Mouse (Mus musculus): Measurements from ENCODE around the gene Mms19. TPM values are rescaled to one million over a fixed set of nuclear protein-coding genes. Genes with fewer than 3 reads are reported as not detected.
A peak's percentile ranks its signal among the peaks of the same experiment; 100 is the strongest.

The Mms19 gene
- total RNA-seq, 1 experiment = 59.6 TPM

- DNase-seq (ENCODE audit: low read depth, low spot score) = no peak
- peak overlapping the region; percentile 87 to 93 for H3K4me3 ChIP-seq (ENCODE audit: insufficient read depth in 1 of 2, low read depth in 1 of 2, low read length in 2 of 2, poor library complexity in 1 of 2, severe bottlenecking in 1 of 2)
- no peaks in the 10 kb centered on the region for H3K9me3 ChIP-seq (ENCODE audit: control insufficient read depth, insufficient read depth, low read depth, low read length)
- TF ChIP-seq CHD2 (IDR thresholded peaks at IDR 0.05; ENCODE audit: low read depth, low read length) (no peak), MAFK (IDR thresholded peaks at IDR 0.05; ENCODE audit: insufficient read depth, low read depth, low read length) (no peak), ZC3H11A (IDR thresholded peaks at IDR 0.05; ENCODE audit: borderline replicate concordance, low read depth, low read length) (no peak), ZNF384 (IDR thresholded peaks at IDR 0.05; ENCODE audit: low read depth, low read length) (no peak), HCFC1 (IDR thresholded peaks at IDR 0.05; ENCODE audit: borderline replicate concordance, insufficient read depth, low read length) (no peak)
- peaks cover 9 to 12% of the 10 kb centered on the region in 2 experiments for H3K4me1 ChIP-seq (ENCODE audit: control insufficient read depth in 2 of 2, insufficient read depth in 2 of 2, low read length in 2 of 2, poor library complexity in 1 of 2)
- peaks cover 6% of the 10 kb centered on the region; the same call in 1 of the 2 replicates for H3K36me3 ChIP-seq (ENCODE audit: control insufficient read depth, insufficient read depth, low read length, poor library complexity, severe bottlenecking)
- peak overlapping the region; percentile 77 for H3K9ac ChIP-seq (ENCODE audit: insufficient read depth, low read depth, low read length, poor library complexity, severe bottlenecking)
- in situ Hi-C loops (cut with MboI; ENCODE audit: low sequenced_read_pairs in 2 of 2, unreplicated experiment in 2 of 2) = no loop called here
- H3K27ac ChIP-seq (ENCODE audit: insufficient read depth, low read depth, low read length, poor library complexity, severe bottlenecking) = peak overlapping the region; percentile 7; the same call in 1 of the 2 replicates
Observed at GRCm38 (mm10) chr19:41981931-41982790, 1.2 kb upstream of the Mms19 start.

- no peaks in the 10 kb centered on the region for H3K9me3 ChIP-seq (ENCODE audit: control insufficient read depth, insufficient read depth, low read depth, low read length)
- TF ChIP-seq ZNF384 (IDR thresholded peaks at IDR 0.05; ENCODE audit: low read depth, low read length) = no peak
- no peak for TF ChIP-seq MAFK (IDR thresholded peaks at IDR 0.05; ENCODE audit: insufficient read depth, low read depth, low read length)
- no peak for TF ChIP-seq CHD2 (IDR thresholded peaks at IDR 0.05; ENCODE audit: low read depth, low read length)
- no peak for TF ChIP-seq ZC3H11A (IDR thresholded peaks at IDR 0.05; ENCODE audit: borderline replicate concordance, low read depth, low read length)
- TF ChIP-seq HCFC1 (IDR thresholded peaks at IDR 0.05; ENCODE audit: borderline replicate concordance, insufficient read depth, low read length) = no peak
- 0 out of 2 replicates have a peak, but pooled peaks cover 6% of the 10 kb centered on the region for H3K36me3 ChIP-seq (ENCODE audit: control insufficient read depth, insufficient read depth, low read length, poor library complexity, severe bottlenecking)
- in situ Hi-C loops (cut with MboI; ENCODE audit: low sequenced_read_pairs in 2 of 2, unreplicated experiment in 2 of 2) = no loop called here
- H3K27ac ChIP-seq (ENCODE audit: insufficient read depth, low read depth, low read length, poor library complexity, severe bottlenecking) = peak within 1 kb of the TSS; percentile 85
- no peak for DNase-seq (ENCODE audit: low read depth, low spot score)
- peaks cover 9 to 12% of the 10 kb centered on the region in 2 experiments for H3K4me1 ChIP-seq (ENCODE audit: control insufficient read depth in 2 of 2, insufficient read depth in 2 of 2, low read length in 2 of 2, poor library complexity in 1 of 2)
- peak within 1 kb of the TSS; percentile 86 for H3K9ac ChIP-seq (ENCODE audit: insufficient read depth, low read depth, low read length, poor library complexity, severe bottlenecking)
- H3K4me3 ChIP-seq (ENCODE audit: insufficient read depth in 1 of 2, low read depth in 1 of 2, low read length in 2 of 2, poor library complexity in 1 of 2, severe bottlenecking in 1 of 2) = peak within 1 kb of the TSS; percentile 87 to 93
Observed at GRCm38 (mm10) chr19:41981595-41981927, 604 bp upstream of the Mms19 start, which contains the start of gene Ubtd1. Ubtd1 (plus strand) TSS chr19:41981763.

GRCm38 (mm10) chr19:41980422-41980818 is 537 bp downstream of the Mms19 start:
- Histone ChIP-seq H3K4me3 (ENCODE audit: insufficient read depth in 1 of 2, low read depth in 1 of 2, low read length in 2 of 2, poor library complexity in 1 of 2, severe bottlenecking in 1 of 2) (peak overlapping the region; percentile 87 to 93), H3K36me3 (ENCODE audit: control insufficient read depth, insufficient read depth, low read length, poor library complexity, severe bottlenecking) (0 out of 2 replicates have a peak, but pooled peaks cover 6% of the 10 kb centered on the region), H3K4me1 (ENCODE audit: control insufficient read depth in 2 of 2, insufficient read depth in 2 of 2, low read length in 2 of 2, poor library complexity in 1 of 2) (peaks cover 11 to 13% of the 10 kb centered on the region in 2 experiments), H3K9ac (ENCODE audit: insufficient read depth, low read depth, low read length, poor library complexity, severe bottlenecking) (peak overlapping the region; percentile 86), H3K9me3 (ENCODE audit: control insufficient read depth, insufficient read depth, low read depth, low read length) (no peaks in the 10 kb centered on the region), H3K27ac (ENCODE audit: insufficient read depth, low read depth, low read length, poor library complexity, severe bottlenecking) (peak overlapping the region; percentile 85)
- in situ Hi-C loops (cut with MboI; ENCODE audit: low sequenced_read_pairs in 2 of 2, unreplicated experiment in 2 of 2) = no loop called here
- no peak for TF ChIP-seq ZNF384 (IDR thresholded peaks at IDR 0.05; ENCODE audit: low read depth, low read length)
- no peak for TF ChIP-seq MAFK (IDR thresholded peaks at IDR 0.05; ENCODE audit: insufficient read depth, low read depth, low read length)
- no peak for TF ChIP-seq ZC3H11A (IDR thresholded peaks at IDR 0.05; ENCODE audit: borderline replicate concordance, low read depth, low read length)
- TF ChIP-seq CHD2 (IDR thresholded peaks at IDR 0.05; ENCODE audit: low read depth, low read length) = no peak
- no peak for TF ChIP-seq HCFC1 (IDR thresholded peaks at IDR 0.05; ENCODE audit: borderline replicate concordance, insufficient read depth, low read length)
- DNase-seq (ENCODE audit: low read depth, low spot score) = peak; percentile 47

GRCm38 (mm10) chr19:41973891-41974794 is 6.8 kb downstream of the Mms19 start:
- no peak overlapping the region for H3K4me3 ChIP-seq (ENCODE audit: insufficient read depth in 1 of 2, low read depth in 1 of 2, low read length in 2 of 2, poor library complexity in 1 of 2, severe bottlenecking in 1 of 2)
- H3K27ac ChIP-seq (ENCODE audit: insufficient read depth, low read depth, low read length, poor library complexity, severe bottlenecking) = 0 out of 2 replicates have a peak overlapping the region, but pooled peaks have one; percentile 2
- peaks cover 5 to 7% of the 10 kb centered on the region in 2 experiments; a peak in 3 of 4 replicates for H3K4me1 ChIP-seq (ENCODE audit: control insufficient read depth in 2 of 2, insufficient read depth in 2 of 2, low read length in 2 of 2, poor library complexity in 1 of 2)
- H3K9ac ChIP-seq (ENCODE audit: insufficient read depth, low read depth, low read length, poor library complexity, severe bottlenecking) = peak overlapping the region; percentile 24; the same call in 1 of the 2 replicates
- no peaks in the 10 kb centered on the region for H3K9me3 ChIP-seq (ENCODE audit: control insufficient read depth, insufficient read depth, low read depth, low read length)
- in situ Hi-C loops (cut with MboI; ENCODE audit: low sequenced_read_pairs in 2 of 2, unreplicated experiment in 2 of 2) = no loop called here
- no peak for TF ChIP-seq ZNF384 (IDR thresholded peaks at IDR 0.05; ENCODE audit: low read depth, low read length)
- no peak for TF ChIP-seq CHD2 (IDR thresholded peaks at IDR 0.05; ENCODE audit: low read depth, low read length)
- TF ChIP-seq ZC3H11A (IDR thresholded peaks at IDR 0.05; ENCODE audit: borderline replicate concordance, low read depth, low read length) = no peak
- TF ChIP-seq HCFC1 (IDR thresholded peaks at IDR 0.05; ENCODE audit: borderline replicate concordance, insufficient read depth, low read length) = no peak
- TF ChIP-seq MAFK (IDR thresholded peaks at IDR 0.05; ENCODE audit: insufficient read depth, low read depth, low read length) = no peak
- peaks cover 13% of the 10 kb centered on the region for H3K36me3 ChIP-seq (ENCODE audit: control insufficient read depth, insufficient read depth, low read length, poor library complexity, severe bottlenecking)
- no peak for DNase-seq (ENCODE audit: low read depth, low spot score)
